Mouse (Mus musculus) kidney, adult 9 months (tissue): ENCODE measurements at regions not wholly inside any gene's neighbourhood (a gene's known extent, or its start where the extent isn't known, plus 50 kb on each side); places are given as distances from the start of the nearest gene placed in this dataset.

ENCODE experiments used
- DNase-seq: peaks from one replicate; pipeline ENCODE4 v3.0.0; 2022

DNA sequence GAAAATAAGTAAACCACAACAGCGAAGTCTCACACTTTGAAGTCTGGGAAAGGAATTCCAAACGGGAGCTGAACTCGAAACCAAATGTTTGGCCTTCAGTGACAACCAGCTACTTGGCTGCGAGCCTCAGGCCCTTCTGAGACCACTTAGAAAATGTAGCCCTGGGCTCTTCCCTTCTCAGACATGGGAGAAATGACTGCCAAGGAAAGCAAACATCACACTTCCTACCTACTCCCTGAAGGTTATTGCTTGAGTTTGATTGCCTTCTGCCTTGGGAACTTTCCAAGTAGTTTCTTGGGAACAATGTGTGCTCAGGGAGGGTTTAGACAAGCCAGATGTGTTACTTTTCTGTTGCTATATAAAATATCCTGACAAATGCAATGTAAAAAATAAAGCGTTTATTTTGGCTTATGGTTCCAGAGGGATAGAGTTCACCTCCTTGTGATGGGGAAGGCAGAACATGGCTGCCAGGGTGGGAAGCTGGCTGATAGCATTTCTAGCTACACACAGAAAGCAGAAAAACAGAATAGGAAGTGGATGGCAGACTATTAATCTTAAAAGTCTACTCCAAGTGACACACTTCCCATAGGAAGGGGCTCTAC is 194.8 kb upstream of the Rack1 start:
- no peak for DNase-seq

DNA sequence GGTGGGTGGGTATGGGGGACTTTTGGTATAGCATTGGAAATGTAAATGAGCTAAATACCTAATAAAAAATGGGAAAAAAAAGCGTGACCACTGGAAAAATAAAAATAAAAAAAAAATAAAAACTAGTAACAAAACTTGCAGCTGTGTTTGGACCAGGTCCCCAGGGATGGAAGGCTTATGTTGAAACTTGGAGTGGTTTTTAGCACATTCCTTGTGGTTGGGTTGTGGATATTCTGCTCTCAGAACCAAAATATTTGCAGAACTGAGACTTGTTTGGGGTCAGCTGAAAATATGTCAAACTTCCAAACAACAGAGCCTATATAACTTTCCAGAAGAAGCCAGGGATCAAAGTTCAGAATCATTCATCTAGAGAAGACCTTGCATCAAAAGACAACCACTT is 199.0 kb upstream of the Rack1 start:
- DNase-seq: peak; percentile 17

DNA sequence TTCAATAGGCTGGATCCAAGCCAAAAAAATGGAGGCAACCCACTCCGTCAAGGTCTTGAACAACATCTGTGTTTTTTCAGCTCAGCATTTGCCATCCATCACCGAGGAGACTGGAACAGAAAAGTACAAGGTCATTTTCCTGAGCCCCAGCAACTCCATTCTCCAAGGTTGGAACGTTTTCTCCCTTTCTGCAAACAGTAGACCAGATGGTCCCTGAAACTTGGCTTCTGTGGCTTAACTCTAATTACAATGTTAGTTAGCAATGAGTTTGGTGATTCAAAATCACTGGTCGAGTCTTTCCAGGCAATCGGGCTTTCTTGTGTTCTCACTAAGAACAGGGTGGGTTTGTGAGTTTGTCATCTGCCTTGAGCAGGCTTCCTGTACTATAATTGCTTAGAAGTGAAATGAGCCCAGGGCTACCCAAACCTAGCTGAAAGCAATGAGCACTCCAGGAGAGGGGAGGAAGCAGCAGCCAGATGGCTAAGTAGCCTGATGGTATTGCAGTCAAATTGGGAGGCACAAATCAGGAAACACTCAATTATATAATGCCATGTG is 200.5 kb upstream of the Rack1 start:
- DNase-seq: no peak

DNA sequence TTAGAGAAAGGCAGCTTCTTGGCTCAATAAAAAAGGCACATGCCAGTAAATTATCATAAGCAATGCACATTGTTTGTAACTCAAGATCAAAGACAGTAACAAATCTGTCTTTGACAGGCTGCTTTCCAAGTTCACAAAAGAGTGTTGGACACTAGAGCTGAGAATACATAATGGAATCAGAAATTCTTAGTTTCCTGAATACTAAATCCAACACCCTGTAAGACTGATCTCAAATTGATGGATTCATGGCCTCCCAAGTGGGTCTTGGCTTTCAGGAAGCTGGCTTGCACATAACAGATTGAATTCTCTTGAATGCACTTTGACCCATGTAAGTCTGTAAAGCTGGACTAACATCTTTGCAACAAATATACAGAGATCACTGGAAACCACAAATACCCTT is 201.1 kb upstream of the Rack1 start:
- DNase-seq: no peak

DNA sequence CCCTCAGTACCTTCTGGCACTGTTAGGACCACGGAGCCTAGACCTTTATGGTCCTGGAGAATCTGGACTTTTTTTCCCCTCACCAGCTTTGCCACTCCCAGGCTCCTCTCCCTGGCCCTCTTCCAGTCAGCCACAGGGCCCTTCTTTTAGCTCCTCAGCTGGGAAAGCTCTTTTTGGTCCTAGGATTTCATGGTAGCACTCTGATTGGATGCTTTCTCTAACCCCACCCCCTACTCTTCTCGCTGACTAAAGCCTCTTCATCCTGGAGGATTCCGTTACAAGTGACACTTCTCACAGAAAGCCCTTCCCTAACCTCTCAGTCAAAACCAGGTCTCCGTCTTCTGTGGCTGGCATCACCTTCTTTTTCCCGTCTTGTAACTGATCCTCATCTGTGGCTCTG is 205.7 kb upstream of the Rack1 start:
- no peak for DNase-seq

DNA sequence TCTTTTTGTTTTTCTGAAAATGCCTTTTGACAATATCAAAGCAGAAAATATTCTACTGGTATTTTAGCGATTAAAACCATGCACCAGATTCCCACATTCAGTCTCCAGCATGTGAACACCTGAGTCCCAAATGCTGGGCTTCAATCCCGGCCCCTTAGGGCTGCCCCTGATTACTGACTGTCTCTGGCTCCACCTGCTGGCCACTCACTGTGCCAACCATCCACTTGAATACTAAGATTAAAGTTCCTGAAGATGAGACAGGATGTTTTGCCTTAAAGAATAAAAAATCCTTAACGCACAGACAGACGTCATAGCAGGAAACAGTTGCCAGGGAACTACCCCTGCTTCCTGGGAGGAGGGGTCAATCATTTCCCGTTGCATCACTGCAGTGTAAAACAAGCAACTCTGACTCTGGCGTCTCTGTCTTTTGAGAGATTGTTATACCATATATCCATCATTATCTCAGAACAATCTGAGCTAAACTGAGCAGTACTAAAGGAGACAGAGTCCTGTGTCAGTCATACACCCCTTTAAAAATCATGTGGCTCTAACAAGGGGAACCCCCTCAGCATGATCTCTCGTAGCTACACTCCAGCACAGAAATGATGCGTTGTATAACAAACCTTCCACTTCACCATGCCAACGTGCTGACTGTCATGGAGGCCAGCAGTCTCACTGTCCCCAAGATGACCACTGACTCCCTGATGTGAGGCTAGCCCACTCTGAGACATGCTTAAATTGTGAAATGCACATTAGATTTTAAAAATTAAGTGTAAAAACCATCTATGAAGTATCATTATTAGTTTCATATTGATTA is 211.1 kb upstream of the Rack1 start:
- peak; percentile 37 for DNase-seq

DNA sequence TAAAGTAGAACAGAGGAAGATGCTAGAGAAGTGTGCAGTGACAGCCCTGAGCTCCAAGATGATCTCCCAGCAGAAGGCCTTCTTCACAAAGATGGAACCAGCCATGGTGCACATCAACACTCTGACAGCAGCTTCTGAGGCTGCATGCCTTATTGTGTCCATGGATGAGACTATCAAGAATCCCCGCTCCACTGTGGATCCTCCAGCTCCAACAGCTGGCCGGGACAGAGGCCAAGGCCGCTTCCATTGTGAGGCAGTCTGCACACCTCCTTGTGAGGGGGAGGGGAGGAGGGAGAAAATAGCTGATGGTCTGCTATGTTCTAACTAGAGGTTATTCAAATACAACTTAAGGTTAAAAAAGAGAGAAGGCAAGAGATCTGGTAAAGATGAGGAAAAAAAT is 231.4 kb upstream of the Rack1 start:
- DNase-seq: no peak

DNA sequence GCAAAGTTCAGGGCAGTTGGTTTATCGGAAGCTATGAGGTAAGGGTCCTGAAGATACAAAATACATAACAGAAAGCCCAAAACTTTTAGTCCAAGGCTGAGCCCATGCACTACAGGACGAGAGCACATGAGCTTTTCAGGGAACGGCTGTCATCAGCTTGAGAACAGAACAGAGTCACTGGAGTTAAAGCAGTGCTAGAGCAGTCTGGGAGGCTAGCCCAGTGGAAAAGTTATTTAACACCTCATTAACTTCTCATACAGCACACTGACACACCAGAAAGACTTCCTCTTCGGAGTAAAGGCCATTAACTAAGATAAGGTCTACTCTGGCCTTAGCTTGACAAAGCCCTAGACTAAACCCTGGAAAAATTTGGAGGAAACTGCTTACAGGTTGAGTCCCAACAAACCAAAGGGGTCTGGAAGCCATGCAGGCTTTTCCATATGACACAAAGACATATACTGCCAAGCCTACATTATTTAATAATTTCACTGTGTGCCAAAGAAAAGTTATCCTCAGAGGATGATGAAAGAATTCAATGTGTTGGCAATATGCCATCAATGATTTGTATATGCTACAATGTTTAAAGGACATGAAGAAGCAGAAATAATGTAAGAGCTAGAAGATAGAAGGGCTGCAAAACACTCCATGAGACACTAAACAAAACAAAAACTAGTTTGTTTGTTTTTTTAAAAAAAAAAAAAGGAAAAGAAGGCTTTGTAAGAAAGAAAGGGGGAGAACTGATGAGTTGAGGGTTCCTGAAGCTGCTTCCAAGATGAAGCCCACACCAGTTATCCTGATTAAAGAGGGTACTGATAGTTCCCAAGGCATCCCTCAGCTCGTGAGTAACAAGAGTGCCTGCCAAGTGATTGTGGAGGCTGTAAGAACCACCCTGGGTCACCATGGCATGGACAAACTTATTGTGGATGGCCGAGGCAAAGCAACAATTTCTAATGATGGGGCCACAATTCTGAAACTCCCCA is 232.3 kb upstream of the Rack1 start:
- DNase-seq: peak; percentile 11

DNA sequence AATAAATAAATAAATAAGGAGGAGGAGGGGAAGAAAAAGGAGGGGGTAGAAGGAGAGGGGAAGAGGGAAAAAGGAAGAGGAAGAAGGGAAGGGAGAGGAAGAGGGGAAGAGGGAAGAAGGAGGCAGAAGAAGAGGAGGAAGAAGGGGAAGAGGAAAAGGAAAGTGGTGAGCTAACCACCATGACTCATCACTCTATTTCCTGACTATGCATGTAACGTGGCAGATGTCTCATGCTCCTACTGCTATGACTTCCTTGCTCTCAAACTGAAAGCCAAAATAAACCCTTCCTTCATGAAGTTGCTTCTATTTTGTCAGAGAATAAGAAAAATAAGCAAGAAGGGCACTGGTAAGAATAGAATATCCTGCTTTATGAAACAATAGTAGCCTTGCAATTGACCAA is 242.1 kb upstream of the Rack1 start:
- DNase-seq: no peak

DNA sequence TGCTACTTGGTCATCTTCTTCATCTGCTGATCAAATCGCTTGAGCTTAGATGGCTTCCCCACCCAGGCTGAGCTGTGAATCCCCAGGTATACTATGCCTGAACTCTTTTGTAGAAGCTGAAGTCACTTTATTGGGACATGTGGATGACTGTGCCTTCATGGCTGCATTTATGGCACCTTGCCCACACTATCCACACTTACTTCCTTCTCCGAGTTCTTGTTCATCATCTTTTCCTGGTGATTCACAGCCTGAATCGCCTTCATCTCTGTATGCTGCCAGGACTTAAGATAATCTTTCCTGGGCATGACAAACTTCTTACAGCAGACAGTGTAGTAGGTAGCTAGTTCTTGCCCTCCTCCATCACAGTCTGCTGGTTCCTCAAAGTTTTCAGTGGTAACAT is 248.1 kb upstream of the Rack1 start:
- no peak for DNase-seq

DNA sequence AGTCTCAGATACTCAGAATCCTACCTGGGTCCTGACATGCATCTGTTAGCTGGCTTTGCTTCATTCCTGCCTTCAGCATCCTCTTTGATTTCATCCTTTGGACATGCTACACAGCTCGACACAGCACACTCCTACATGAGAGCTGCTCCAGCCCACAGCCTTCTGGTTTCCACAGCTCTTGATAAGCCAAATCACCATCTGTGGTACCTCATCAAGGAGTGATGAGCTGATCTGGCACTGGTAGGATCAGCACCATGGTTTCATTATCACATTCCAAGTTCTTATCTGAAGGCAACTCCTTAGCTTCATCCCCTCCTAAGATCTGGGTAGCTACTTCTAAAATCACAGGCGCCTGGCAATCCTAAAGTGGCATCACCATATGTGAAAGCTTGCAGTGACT is 248.9 kb upstream of the Rack1 start:
- DNase-seq: no peak

DNA sequence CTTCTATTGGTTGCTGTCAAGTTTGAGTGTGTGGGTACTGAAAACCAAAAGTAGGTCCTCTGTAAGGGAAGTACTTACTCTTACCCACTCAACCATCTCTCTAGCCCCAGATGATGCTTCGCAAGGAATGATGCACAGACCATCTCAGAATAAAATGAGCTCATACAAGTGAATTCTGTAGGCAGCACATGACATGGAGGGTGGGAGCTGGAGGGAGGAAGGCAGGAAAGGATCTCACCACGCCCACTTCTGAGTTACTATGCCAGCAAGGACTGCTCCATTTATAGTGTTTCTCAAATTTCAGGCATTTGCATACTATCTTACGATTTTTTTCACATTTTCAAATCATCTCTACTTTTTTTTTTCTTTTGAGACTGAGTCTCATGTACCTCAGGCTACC is 273.8 kb upstream of the Rack1 start:
- DNase-seq: no peak

DNA sequence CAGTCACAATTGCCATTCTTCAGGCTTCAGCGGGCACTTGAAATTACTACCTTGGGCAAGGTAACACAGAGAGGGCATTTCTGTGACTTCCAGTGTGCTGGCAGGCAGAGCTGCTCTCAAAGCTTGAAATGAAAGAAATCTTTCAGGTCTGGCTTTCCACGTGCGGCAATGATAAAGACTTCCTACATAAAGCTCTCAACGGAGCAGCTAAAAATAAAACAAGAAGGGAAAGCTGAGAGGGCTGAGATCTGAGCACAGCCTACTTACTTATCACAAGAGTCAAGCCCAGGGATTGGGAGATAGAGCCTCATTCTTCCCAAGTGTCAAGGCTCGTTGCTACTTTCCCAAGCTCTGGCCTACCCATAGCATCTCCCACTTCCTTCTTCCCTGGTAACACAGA is 274.6 kb upstream of the Rack1 start:
- no peak for DNase-seq

DNA sequence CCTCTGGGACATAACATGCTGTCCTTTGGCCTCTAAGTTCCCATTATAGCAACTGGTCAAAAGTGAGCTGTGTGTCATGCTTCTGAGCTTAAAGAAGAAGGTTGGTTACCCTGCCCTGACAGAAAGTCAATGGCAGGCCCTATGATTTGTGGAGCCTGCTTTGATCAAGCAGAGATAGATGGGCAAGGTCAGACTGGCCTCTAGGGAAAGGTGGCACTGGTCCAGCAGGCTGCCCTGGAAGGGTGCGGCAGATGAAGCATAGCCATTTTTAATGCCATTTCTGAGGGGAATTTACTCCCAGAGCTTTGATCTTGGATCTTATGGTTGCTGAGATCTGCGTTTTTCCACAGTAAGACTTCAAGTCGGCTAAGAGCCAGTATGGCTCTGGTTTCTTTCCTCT is 293.2 kb upstream of the Rack1 start:
- no peak for DNase-seq

DNA sequence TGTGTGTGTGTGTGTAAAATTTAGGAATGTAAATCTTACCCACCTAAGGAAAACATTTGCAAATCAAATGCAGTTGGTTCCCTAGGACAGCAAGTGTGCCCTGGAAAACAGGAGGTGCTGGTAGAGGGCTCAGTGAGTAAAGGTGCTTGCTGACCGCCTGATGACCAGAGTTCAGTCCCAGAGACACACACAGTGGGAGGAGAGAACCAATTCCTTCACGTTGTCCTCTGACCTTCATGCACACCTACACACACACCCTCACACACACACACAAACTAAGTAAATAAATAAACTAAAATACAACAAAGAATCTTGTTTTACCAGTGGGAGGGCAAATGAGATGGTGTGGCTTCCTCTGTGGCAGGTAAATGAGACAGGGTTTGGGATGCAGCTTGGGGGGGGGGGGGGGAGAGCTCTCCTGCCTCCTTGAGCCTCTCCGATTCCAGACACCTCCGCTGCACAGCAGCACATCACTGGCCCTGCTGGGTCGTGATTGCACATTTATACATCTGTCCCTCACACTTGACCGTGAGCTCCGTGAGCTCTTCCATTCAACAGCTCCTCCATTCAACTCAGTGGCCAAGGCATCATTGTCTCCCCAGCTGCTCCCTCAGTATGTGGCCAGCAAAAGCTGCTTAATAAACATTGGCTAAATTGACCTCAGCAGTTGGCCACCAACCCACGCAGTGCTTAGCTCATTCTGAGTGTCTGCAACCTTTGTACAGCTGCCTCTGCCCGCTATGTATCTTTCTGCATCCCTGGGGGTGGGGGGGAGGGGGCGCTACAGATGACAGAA is 297.9 kb upstream of the Rack1 start:
- no peak for DNase-seq

DNA sequence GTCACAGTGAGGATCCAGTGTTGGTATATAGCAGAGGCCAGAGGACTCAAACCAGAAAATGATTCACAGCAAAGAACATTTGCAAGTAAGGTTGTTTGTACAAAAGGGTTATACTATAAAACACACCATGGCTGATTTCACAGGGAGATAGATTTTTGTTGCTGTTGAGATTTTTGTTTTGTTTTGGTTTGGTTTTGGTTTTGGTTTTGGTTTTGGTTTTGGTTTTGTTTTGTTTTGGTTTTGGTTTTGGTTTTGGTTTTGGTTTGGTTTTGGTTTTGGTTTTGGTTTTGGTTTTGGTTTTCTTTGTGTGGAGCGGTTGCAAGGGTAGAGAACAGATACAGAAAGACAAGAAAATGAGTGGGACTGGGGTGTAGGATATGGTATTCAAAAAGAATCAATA is 301.1 kb upstream of the Rack1 start:
- DNase-seq: no peak

DNA sequence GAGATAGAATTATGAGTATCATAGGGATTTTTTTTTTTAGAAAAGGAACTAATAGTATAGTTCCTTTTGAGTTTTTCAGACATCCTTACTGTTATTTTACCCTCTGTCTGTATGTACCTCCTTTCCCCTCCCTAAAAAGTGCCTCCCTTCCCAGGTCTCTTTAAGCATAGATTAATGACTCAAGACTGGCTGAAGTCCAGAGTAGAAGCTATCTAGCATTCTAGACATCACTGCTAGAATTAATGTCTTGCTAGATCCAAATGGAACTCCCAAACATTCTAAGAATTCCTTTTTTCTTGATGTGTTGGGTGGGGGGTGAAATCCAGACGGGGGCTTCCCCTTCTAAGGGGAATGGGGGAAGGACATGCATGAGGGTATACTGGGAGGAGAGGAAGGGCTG is 311.8 kb upstream of the Rack1 start:
- no peak for DNase-seq

DNA sequence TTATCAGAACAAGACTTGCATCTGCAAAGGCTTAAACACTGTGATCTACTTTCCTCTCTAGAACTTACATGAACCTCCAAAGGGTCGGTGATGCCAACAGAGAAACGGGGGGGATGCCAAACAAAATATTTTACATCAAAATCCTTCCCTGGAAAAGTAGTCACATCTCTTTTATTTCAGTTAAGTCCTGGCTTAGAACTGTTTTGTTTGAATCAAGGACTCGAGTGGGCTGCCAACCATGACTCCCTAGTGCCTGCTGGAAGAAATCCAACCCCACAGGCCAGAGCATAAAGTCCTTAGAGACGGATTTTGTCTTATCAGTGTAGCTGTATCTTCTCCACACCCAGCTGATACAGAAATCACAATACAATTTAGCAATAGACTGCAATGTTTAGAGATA is 336.1 kb upstream of the Rack1 start:
- no peak for DNase-seq

DNA sequence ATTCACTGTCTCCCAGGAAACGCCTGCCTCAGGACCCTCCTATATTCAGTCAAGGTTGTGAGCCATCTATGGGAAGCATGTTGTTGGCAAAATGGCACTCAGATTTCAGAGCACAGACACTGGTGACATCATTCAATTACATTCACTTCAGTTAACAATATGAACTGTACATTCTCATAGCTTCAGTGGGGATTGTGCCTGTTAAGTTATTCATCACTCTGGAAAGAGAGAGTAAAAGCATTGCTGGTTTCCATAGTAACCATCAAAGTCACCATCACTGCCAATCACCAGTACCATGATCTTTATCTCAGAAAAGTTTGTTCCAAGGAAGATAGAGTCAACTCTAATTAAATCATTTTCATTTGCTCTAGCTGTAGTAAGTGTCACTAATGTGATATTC is 350.2 kb upstream of the Rack1 start:
- no peak for DNase-seq

DNA sequence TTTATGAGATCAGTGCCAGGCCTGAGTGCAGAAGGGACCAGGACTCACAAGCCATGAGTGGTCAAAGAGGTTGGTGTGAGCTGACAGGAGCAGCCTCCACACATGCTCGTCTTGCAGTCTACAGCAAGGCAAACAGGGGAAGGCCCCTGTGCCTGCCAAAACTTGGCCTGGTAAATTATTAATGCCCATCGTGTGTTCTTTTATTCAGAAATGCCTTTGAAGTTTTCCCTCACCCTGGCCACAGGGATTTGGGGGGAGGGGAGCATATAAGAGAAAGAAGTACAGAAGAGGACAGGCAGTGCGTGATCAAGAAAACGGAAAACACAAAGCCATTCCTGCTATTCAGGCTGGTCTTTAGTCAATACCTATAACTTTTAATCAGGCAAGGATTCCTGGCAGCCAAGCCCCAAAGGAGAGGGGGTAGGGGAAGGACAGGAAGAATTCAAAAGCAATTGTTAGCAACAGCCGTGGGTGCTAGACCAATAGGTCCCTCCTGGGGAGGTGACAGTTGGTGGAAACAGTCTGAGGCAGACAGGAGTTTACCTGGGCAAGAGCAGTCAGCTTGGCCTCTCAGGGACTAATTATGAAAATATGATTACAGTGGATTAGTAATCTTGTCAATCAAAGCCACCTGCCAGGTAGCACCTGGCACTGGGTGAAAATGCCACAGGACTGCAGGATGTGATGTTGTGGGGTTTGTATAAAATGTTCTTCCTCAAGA is 357.4 kb upstream of the Rack1 start:
- DNase-seq: peak; percentile 11

DNA sequence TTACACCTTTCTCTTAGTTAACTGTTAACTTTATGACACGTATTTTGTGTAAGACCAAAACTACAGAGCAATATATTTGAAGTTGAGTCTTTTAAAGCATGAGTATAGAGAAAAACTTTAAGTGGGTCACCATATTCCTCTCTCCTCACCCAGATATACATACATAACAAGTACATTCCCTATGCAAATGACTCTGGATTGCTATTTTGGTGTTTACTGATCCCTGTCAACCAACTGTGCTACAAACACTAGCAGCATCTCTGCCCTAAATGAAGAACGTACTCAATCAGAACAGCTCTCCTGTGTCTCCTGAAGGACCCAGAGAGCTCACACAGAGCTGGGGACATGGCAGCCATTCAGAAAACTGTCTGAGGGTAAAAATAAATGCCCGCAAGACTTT is 363.4 kb upstream of the Rack1 start:
- DNase-seq: no peak

DNA sequence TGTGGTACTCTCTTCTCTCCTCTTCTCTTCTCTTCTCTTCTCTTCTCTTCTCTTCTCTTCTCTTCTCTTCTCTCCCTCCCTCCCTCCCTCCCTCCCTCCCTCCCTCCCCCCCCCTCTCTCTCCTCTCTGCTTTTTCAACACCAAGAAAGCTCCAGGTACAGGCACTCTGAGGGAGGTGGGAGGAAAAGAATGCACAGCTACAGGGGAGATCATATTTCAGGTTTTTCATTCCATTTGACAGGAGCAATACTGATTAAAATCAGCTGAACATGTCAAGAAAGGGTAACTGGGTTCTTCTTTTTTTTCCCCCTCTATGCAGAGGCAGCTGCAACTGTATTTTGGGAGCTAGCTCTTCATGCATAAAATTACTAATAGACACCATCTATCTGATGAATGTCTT is 368.8 kb upstream of the Rack1 start:
- no peak for DNase-seq
